Mouse (Mus musculus): ENCODE data around the gene Ppp1r12b.

Ppp1r12b gene

GRCm38 (mm10) chr1:134955637-134956176 is at the start of gene Ppp1r12b:
Gene Ppp1r12b (minus strand): TSS chr1:134955942.
- peak; percentile 96 to 97 for DNase-seq

GRCm38 (mm10) chr1:135003346-135003745 is 47.6 kb upstream of the Ppp1r12b start:
- DNase-seq, result no peak

DNA sequence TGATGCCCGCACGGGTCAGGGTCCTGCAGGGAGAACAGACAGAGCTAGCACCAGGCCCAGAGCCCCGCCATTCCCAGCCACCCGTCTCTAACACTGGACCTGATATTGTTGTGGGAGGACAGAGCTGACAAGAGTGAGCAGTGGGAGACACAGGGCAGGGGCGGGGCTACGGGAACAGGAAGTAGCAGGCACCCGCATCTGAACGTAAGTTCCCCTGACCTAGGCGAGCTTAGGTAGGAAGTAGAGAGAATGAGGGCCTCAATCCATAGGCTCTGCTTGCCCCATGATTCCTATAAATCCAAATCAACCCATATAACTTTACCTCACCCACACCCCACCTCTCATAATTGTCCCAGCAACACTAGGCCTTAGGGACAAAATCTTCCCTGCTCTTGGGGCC is 44.8 kb upstream of the Ppp1r12b start:
- no peak for DNase-seq

DNA sequence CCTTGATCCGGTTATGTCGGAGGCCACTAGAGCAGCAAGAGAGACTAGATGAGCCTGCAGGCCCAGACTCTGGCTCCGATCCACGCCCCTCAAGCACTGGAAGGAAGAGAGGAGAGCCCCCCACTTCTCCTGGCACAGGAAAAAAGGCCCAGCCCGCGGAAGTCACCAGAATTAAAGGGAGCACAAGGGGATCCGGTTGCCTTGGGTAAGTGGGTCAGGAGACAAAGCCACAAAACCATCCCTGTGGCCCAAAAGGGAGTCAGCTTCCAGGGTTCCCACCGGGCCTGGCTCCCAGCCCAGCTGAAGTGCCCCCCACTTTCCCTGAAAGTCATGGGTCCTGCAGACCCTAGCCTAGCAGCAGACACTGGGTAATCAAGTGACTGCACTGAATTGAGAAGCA is 42.5 kb upstream of the Ppp1r12b start:
- DNase-seq, result peak; percentile 4 to 7

DNA sequence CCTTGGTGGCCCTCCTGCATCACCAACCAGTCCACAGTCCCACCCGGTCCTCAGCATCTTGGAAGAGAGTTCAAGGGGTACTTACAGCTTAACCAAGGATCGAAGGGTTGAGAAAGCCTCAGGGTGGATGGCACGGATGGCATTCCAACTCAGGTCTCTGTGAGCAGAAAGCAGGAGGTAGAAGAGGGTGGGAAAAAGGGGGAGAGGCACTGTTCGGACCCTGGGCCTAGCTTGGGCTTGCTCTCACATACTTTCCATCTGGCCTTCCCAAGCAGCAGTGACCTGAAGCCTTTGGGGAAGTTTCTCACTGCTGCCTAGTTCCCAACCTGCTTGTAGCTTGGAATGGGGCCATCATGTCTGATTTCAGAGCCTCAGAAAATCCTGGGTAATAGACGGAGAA is 41.8 kb upstream of the Ppp1r12b start:
- no peak for DNase-seq

DNA sequence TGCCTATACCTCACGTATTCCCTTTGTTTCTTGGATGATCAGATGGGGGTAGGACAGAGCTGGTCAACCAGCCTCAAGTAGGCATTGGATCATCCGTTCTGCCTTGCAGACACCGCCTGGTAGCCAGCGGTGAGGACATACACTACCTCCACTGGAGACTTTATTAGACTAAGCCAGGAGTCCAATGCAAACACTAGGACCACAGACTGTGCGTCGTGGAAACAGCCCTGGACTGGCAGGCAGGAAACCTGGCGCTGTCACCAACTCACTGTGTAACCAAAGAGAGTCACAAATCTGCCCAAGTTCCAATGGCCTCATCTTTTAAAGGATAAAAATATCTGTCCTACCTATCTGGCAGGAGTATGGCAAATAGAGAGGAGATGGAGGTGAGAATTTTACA is 40.7 kb upstream of the Ppp1r12b start:
- no peak for DNase-seq

GRCm38 (mm10) chr1:134995954-134996353 is 40.2 kb upstream of the Ppp1r12b start:
- no peak for DNase-seq

- DNase-seq, result peak in 1 of 2 experiments; percentile 10
These were observed 39.7 kb upstream of the Ppp1r12b start for GRCm38 (mm10) chr1:134995437-134995836.

- DNase-seq, result no peak
These were observed 39.0 kb upstream of the Ppp1r12b start for GRCm38 (mm10) chr1:134994739-134995138.

- no peak for DNase-seq
These were observed 36.4 kb upstream of the Ppp1r12b start for GRCm38 (mm10) chr1:134992046-134992645.

- DNase-seq, result peak; percentile 77 to 82
These were observed 33.6 kb upstream of the Ppp1r12b start for GRCm38 (mm10) chr1:134989372-134989771.

GRCm38 (mm10) chr1:134987962-134988341 is 32.2 kb upstream of the Ppp1r12b start:
- DNase-seq, result no peak

- peak; percentile 58 to 73 for DNase-seq
These were observed 31.6 kb upstream of the Ppp1r12b start for GRCm38 (mm10) chr1:134987173-134987961.

DNA sequence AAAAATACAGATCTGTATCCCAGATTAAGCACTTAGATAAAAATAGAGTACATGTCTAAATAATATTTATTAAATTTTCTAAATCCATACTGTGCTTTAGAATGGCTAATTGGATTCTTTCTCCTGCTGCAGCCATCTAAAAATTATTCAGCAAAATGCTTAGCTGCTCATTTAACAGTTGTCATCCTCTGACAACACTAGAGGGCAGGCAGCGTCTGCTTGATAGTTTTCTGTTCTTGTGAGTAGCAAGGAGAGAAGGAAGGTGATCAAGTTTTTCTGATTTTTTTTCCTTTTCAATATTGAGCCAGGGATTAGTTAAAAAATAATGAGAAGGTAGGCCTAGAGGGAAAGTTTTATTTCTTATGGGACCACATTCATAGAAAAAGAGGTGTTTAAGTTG is 17.2 kb upstream of the Ppp1r12b start:
- DNase-seq, result no peak

DNA sequence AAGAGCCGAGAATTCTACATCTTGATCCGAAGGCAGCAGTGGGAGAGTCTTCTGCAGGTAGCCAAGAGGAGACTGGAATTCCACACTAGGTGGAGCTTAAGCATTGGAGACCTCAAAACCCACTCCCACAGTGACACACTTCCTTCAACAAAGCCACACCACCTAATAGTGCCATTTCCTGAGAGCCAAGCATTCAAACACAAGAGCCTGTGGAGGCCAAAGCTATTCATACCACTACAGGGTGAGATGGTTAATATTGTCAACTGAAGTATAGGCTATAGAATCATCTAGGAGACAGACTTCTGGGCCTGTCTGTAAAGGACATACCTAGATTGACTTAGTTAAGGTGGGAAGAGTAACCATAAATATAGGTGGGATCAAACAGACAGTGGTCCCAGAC is 9.7 kb upstream of the Ppp1r12b start:
- no peak for DNase-seq

DNA sequence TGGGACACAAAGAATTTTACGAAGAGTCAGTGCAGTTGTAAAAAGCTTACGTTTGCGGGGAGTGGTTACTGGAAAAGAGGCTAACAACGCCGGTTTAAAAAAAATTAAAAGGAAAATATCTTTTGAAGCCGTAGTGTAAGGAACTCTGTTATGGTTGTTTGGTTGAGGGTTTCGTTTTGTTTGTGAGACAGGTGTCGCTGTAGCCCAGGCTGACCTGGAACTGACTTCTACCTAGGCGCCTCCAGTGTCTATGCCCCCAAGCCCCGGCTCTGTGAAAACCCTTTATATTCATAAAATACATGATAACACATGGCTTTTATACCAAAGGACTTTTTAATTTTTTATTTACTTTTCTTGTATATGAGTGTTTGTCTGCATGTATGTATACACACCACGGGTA is 7.1 kb upstream of the Ppp1r12b start:
- DNase-seq, result peak; percentile 24 to 33

- DNase-seq, result peak; percentile 93
These were observed 6.5 kb upstream of the Ppp1r12b start, which contains the start of gene Ube2t for GRCm38 (mm10) chr1:134962053-134962803. Gene Ube2t (plus strand): TSS chr1:134962565.

DNA sequence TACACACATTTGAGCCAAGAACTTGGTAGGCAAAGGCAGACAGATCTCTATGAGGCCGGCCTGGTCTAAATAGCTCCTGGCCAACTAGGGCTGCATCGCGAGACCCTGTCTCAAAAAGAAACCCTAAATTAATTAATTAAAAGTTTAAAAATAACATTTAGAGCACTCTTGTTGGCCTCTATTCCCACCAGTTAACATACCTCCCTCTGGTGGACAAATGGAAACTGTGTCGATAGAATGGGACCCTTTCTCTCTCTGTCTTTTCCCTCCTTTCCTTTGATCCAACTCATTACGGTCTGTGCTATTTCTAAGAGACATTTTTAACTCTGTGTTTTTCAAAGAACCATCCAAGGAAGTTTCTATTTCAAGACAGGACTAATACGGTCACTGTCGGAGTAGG is 4.9 kb upstream of the Ppp1r12b start:
- no peak for DNase-seq

- DNase-seq, result no peak
These were observed 599 bp downstream of the Ppp1r12b start for GRCm38 (mm10) chr1:134955050-134955636.

DNA sequence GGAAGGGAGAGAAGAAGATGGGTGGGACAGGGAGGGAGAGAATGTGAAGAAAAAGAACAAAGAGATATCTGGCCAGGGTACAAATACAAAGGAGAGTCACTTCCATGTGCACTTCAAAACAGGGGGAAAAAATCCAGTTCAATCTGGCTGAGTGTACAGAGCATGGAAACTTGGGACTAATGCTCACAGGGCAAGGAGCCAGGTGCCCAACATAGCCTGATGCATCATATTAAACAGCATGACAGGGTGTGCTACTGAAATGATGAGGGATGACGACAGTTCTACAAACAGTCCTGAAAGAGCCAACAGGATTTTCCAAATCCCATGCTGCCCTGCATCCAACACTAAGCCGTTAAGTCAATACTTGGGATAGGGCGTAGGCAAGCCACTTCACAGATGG is 5.8 kb downstream of the Ppp1r12b start:
- DNase-seq, result peak; percentile 38 to 52

DNA sequence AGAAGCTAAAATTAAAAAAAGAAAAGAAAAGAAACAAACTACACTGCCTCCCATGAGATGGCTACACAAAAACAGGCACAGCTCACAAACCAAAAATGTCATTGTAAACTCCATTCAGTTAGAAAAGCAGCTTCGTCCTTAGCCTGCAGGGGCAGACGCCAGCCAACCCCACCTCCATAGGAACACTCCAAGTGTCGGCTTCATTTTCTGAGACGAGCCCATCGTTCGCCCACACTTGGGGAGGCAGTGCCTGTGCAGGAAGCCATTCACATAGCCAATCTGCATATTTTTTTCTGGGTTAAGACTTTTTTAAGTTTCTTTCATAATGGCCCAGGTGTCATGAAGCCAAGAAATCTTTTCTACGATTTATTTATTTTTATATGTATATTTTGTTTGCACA is 8.2 kb downstream of the Ppp1r12b start:
- no peak for DNase-seq

DNA sequence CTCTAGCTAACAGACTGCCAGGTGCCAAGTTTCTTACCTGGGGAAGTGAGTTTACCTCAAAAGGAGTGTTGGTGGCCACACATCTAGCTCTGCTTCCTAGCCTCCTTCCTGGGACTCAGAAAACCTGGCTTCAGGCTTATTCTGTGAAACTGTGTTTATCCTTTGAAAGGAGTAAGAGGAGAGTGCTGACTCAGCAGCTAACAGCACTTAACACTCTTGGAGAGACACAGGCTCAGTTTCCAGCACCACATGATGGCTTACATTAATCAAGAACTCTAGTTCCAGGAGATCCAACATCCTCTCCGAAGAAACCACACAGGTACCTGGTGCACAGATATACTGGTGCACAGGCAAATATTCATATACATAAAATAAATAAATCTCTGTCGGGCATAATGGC is 12.8 kb downstream of the Ppp1r12b start:
- DNase-seq, result no peak

DNA sequence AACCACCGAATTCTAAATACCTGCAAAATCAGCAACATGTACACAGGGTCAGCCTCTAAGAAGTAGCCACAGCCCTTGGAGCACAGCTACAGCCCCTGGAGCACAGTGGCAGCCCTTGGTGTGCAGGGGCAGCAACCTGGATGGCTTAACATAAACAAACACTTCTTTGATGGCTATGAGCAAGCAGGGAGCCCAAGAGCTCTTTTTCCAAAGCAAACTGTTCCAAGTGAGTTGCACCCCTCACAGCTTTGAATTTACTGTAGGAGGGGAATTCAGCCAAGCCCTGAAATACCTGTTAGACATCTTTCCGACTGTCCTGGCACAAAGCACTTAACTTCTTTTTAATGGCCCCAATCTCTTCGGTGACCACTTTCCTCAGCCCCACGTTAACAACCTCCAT is 14.9 kb downstream of the Ppp1r12b start:
- no peak for DNase-seq

Measured in cerebellum, postnatal 36 days (tissue).